Mouse (Mus musculus) bone marrow macrophage, adult 2 months (primary cell): Measurements from ENCODE around the gene Stat3. TPM values are rescaled to one million over a fixed set of nuclear protein-coding genes. Genes with fewer than 3 reads are reported as not detected.

Experiments
- H3K27ac ChIP-seq: 2 replicates; pipeline ENCODE4 v1.5.1; 2012; ENCODE audit warnings: low read depth, low read length; ENCODE audit not compliant: insufficient read depth
- H3K4me1 ChIP-seq: 2 replicates; pipeline ENCODE4 v1.6.1; 2012; ENCODE audit warnings: low read length; ENCODE audit not compliant: control insufficient read depth, insufficient read depth
- H3K4me3 ChIP-seq: 2 replicates; pipeline ENCODE4 v1.5.1; 2012; ENCODE audit warnings: mild to moderate bottlenecking, low read length, moderate library complexity; ENCODE audit not compliant: insufficient read depth
- CTCF ChIP-seq: IDR thresholded peaks from 2 replicates; pipeline ENCODE4 v1.5.1; 2012; ENCODE audit warnings: low read depth, mild to moderate bottlenecking, low read length, moderate library complexity
- POLR2A ChIP-seq: IDR thresholded peaks from 2 replicates; pipeline ENCODE4 v1.6.1; 2012; ENCODE audit warnings: mild to moderate bottlenecking, low read depth, low read length, borderline replicate concordance
- polyA plus RNA-seq: library from polyadenylated mRNA; stranded (reverse); fragments of >200 nt; gene quantifications from 2 replicates; pipeline ENCODE4 v1.2.4, GENCODE M21; 2012; ENCODE audit not compliant: missing spikeins, insufficient read depth, insufficient read length

The Stat3 gene
- polyA plus RNA-seq, 1 experiment, result 73.3 TPM

- H3K4me3 ChIP-seq, result no peak overlapping the region
- TF ChIP-seq CTCF, result no peak
- TF ChIP-seq POLR2A, result no peak
- H3K4me1 ChIP-seq, result peaks cover 5% of the 10 kb centered on the region
- H3K27ac ChIP-seq, result no peak overlapping the region
Measured at GRCm38 (mm10) chr11:100973245-100973644, 33.9 kb upstream of the Stat3 start.

DNA sequence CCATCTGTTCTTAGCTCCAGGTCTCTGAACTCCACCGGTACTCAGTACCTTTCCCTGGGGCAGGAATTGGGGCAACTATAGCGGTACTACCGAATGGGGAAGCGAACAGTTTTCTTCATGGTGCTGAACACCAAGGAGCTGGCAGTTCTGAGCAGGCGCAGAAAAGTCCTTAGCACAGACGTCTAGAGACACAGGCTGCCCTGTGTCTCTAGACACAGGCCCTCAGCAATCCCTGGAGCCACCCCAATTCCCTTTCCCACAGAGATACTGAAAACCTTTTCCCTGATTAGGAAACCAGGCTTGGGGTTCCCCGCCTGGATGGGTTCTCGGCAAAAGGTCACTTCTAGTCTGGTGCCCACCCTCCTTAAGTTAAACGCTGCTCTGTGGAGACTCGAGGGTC is 32.1 kb upstream of the Stat3 start:
- TF ChIP-seq CTCF (no peak), POLR2A (no peak)
- H3K4me1 ChIP-seq, result peaks cover 5% of the 10 kb centered on the region
- no peak overlapping the region for H3K27ac ChIP-seq
- no peak overlapping the region for H3K4me3 ChIP-seq

GRCm38 (mm10) chr11:100970557-100970937 is 31.2 kb upstream of the Stat3 start, which contains the start of gene Cavin1:
Gene Cavin1 (minus strand): TSS chr11:100970887.
- TF ChIP-seq CTCF, result no peak
- no peak for TF ChIP-seq POLR2A
- Histone ChIP-seq H3K27ac (no peak within 1 kb of the TSS), H3K4me1 (peaks cover 5% of the 10 kb centered on the region), H3K4me3 (peak within 1 kb of the TSS; percentile 64)

DNA sequence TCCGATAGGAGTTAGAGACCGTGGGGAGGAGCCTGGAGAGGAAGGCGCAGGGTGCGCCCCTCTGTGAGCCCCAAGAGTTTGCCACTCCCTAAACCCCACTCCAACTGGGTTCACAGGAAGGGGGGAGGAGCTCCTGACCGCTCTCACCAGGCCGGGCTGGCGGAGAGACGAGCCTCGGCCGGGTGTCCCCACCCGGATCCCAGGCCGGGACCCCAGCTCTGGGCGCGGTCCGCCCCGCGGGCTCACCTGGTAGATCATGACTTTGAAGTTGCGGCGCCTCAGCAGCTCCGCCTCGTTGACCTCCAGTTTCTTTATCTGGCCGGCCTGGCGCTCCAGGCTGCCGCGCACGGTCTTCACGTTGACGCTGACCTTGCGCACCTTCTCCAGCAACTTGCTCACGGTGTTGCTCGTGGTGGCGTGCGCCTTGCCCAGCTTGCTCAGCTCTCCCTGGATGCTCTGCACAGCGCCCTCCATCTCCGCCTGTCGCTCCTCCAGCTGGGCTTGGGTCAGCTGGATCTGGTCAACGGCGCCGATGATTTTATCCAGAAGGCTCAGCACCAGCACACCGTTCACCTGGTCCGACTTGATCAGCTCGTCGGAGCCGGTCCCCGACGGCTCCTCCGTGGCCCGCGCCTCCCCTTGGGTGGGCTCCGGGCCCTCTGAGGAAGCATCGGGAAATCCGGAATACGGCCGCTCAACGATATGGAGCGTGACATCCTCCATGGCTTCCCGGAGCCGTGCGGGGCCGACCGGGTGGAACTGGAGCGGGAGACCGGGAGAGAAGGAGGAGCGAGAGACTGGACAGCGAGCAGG is 30.6 kb upstream of the Stat3 start:
- peaks cover 5% of the 10 kb centered on the region for H3K4me1 ChIP-seq
- no peak for TF ChIP-seq POLR2A
- peak overlapping the region; percentile 64 for H3K4me3 ChIP-seq
- no peak overlapping the region for H3K27ac ChIP-seq

DNA sequence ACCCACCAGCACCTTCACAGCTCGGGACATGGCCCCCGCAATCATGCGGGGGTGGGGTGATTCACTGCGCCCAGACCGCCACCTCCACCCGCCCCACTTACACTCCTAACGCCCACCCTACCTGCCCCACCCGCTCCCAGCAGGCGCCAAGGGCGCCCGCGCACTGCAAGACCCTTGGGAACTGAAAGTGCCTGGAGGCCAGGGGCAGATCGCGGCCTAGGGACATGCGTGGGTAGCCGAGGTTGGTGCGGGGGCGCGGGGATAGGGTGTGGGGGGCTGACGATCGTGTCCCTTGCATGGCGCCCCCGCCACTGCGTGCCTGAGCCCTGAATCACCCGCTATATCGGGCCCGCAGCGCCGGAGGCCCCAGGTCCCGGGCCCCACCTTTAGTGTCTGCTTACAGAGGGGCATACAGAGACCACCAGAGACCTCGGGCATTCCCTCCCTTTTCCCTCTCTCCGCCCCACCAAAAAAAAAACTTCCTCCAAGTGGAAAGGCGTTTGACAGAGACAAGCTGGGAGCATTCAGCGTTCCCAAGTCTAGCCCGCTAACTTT is 29.9 kb upstream of the Stat3 start:
- H3K4me1 ChIP-seq, result peaks cover under 1% of the 10 kb centered on the region

DNA sequence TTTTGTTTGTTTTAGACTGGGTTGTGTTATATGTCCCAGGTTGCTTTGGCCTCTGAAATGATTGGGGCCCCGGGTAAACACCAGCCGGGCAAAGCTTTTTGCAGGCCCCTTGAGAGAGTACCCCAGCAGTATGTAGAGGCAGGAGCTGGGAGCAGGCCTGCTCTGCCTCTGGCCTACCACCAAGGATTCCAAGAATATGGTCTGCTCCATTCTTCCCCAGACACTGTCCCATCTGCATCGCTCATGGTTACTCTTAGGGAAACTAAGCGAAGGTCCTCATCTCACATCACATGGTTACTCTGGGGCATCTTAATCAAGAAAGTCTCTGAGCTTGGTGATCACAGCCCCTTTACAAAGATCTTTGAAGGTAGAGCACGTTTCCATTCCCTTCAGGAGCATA is 29.2 kb upstream of the Stat3 start:
- Histone ChIP-seq H3K27ac (no peak overlapping the region), H3K4me1 (no peaks in the 10 kb centered on the region), H3K4me3 (no peak overlapping the region)
- TF ChIP-seq CTCF, result no peak
- no peak for TF ChIP-seq POLR2A

More for the DNA sequence above, 29.9 kb upstream of the Stat3 start:
- Histone ChIP-seq H3K27ac (no peak overlapping the region), H3K4me3 (peak overlapping the region; percentile 64)
- TF ChIP-seq POLR2A (no peak), CTCF (no peak)

GRCm38 (mm10) chr11:100967881-100968420 is 28.6 kb upstream of the Stat3 start:
- no peaks in the 10 kb centered on the region for H3K4me1 ChIP-seq

DNA sequence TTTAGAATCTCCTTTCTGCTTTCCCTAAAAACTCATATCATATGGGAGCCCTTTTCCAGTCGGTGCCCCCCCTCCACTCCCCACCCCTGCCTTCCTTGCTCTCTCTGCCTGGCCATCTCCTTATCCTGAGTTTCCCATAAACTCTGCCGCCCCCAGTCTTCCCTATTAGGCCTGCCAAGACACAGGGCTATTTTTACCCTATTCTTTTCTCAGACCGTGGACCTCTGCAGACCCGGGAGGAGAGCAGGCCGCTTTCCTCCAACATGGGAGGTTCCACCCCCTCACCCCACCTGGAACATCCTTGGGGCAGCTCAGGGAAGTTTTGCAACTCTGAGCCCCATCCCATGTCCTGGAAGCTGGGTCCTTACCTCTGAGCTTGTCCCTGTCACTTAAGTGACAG is 28.0 kb upstream of the Stat3 start:
- Histone ChIP-seq H3K4me1 (no peaks in the 10 kb centered on the region), H3K27ac (no peak overlapping the region), H3K4me3 (no peak overlapping the region)
- TF ChIP-seq POLR2A (no peak), CTCF (no peak)

More at GRCm38 (mm10) chr11:100967881-100968420, 28.6 kb upstream of the Stat3 start:
- TF ChIP-seq POLR2A (no peak), CTCF (no peak)
- H3K4me3 ChIP-seq, result no peak overlapping the region
- no peak overlapping the region for H3K27ac ChIP-seq

- H3K4me1 ChIP-seq, result no peaks in the 10 kb centered on the region
- no peak overlapping the region for H3K27ac ChIP-seq
- no peak overlapping the region for H3K4me3 ChIP-seq
- TF ChIP-seq POLR2A, result no peak
- TF ChIP-seq CTCF, result no peak
Measured at GRCm38 (mm10) chr11:100965760-100966159, 26.4 kb upstream of the Stat3 start.
